Mouse (Mus musculus) E14TG2a.4 (cell line): Measurements from ENCODE around the gene Ccdc155.
"Not testable (repeated sequence)": the region's sequence is repeated elsewhere in the genome, so short reads cannot be mapped to it uniquely, and the experiment has no call there.

Source experiments
- H3K27me3 ChIP-seq: 2 replicates; pipeline ENCODE4 v1.6.1; 2014; ENCODE audit warnings: low read length, control low read depth; ENCODE audit not compliant: insufficient read depth
- H3K36me3 ChIP-seq: 2 replicates; pipeline ENCODE4 v1.6.1; 2014; ENCODE audit warnings: low read length, control low read depth; ENCODE audit not compliant: insufficient read depth
- H3K4me1 ChIP-seq: replicated peaks from 2 replicates; pipeline ENCODE4 v1.6.1; 2014; ENCODE audit warnings: low read depth, low read length, control low read depth
- H3K4me3 ChIP-seq: replicated peaks from 2 replicates; pipeline ENCODE4 v1.5.1; 2014; ENCODE audit warnings: mild to moderate bottlenecking, low read length
- H3K9me3 ChIP-seq: 2 replicates; pipeline ENCODE4 v1.6.1; 2014; ENCODE audit warnings: low read length, control low read depth
- CTCF ChIP-seq: conservative IDR thresholded peaks from 2 replicates; pipeline ENCODE4 v1.5.1; 2014; ENCODE audit warnings: low read length
- NANOG ChIP-seq: IDR thresholded peaks from 2 replicates; pipeline ENCODE4 v1.6.1; 2014; ENCODE audit warnings: borderline replicate concordance, low read length, mixed read lengths
- POU5F1 ChIP-seq: IDR thresholded peaks from 2 replicates; pipeline ENCODE4 v1.6.1; 2014; ENCODE audit warnings: low read length, borderline replicate concordance

The Ccdc155 gene

DNA sequence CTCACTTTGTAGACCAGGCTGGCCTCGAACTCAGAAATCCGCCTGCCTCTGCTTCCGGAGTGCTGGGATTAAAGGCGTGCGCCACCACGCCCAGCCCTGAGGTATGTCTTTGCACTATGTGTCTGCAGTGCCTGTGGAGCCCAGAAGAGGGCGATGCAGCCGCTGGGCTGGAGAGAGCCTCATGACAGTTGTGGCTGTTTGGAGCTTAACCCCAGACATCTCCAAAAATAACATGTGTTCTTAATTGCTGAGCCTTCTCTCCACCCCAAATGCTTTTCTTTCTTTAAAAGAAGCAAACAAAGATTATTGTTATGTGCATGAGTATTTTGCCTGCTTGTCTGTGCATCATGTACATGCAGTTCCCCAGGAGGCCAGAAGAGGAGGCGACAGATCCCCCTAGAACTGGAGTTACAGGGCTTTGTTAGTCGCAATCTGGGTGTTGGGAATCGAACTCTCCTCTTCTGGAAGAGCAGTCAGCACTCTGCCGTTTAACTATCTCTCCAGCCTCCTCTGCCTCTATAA lies 49.6 kb downstream of the Ccdc155 start:
- no peaks in the 10 kb centered on the region for H3K9me3 ChIP-seq
- H3K4me3 ChIP-seq, result peak overlapping the region; percentile 89
- peaks cover 45% of the 10 kb centered on the region for H3K36me3 ChIP-seq
- TF ChIP-seq POU5F1 (no peak), CTCF (peak; percentile 69)
- no peaks in the 10 kb centered on the region for H3K27me3 ChIP-seq
- H3K4me1 ChIP-seq, result peaks cover 52% of the 10 kb centered on the region

DNA sequence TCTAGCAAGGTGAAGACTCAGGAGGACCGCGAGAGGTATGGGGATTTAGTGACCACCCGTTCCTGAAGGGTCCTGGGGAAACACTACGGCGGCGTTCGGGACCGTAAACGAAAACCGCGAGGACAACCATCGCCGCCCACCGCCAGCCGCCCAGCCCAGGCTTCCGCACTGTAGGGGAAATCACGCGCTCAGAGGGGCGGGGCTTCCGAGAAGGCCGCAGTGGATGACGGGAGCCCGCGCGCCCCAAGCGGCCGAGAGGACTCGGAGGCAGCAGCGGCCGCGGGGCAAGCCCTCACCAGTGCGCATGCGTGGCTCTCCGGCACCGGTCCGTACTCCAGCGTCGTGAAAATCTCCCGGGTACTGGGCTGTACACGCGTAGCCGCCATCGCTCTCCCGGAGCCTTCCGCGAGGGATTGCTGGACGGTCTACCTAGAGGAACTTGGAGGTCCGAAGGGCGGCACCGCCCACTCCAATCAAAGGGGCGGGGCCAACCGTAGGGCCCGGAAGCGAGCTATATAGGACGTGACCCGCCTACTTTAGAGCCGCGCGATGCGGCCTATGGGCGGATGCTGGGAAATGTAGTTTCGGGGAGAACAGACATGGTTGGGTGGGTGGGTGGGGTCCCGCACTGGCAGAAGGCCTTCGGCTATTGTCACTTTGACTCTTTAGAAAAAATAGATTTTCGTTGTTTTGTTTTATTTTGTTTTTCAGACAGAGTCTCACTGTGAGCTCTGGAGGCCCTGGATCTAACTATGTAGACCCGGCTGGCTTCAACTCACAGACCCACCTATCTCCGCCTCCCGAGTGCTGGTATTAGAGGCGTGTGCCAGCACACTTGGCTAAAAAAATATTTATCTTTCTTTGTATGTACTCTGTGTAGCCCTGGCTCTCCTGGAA lies 50.3 kb downstream of the Ccdc155 start, which contains the start of the genes Pih1d1 and Aldh16a1:
TSS of gene Pih1d1 (plus strand) at position 208 of the 897 bp plus-strand sequence.
TSS of gene Aldh16a1 (minus strand) at position 489 of the 897 bp plus-strand sequence.
- TF ChIP-seq NANOG, result no peak
- TF ChIP-seq CTCF, result no peak
- TF ChIP-seq POU5F1, result no peak
- peak within 1 kb of the TSS; percentile 89 for H3K4me3 ChIP-seq
- peaks cover 59% of the 10 kb centered on the region for H3K4me1 ChIP-seq
- H3K9me3 ChIP-seq, result no peaks in the 10 kb centered on the region
- H3K36me3 ChIP-seq, result peaks cover 45% of the 10 kb centered on the region
- H3K27me3 ChIP-seq, result no peaks in the 10 kb centered on the region

DNA sequence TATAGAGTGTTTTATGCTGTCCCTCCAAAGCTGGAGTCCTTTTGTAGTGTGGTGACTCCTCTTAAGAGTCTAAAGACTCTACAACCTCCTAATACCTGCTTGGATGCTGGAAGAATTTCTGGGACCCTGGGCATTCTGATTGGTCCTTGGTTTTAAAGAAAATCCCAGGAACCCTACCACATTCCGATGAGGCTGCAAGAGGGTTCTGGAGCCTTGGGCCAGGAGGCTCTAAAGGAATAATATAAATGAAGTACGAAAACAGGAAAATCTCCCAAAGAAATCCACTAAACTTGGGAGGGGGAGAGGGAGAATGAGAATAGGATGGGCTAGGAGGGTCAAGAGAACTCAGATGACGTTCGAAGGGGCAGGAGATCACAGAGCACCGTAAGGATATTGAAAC lies 51.1 kb downstream of the Ccdc155 start:
- Histone ChIP-seq H3K4me3 (peak overlapping the region; percentile 89), H3K27me3 (no peaks in the 10 kb centered on the region), H3K4me1 (peaks cover 62% of the 10 kb centered on the region), H3K9me3 (no peaks in the 10 kb centered on the region), H3K36me3 (peaks cover 46% of the 10 kb centered on the region)
- TF ChIP-seq POU5F1, result no peak
- TF ChIP-seq CTCF, result no peak
- no peak for TF ChIP-seq NANOG

DNA sequence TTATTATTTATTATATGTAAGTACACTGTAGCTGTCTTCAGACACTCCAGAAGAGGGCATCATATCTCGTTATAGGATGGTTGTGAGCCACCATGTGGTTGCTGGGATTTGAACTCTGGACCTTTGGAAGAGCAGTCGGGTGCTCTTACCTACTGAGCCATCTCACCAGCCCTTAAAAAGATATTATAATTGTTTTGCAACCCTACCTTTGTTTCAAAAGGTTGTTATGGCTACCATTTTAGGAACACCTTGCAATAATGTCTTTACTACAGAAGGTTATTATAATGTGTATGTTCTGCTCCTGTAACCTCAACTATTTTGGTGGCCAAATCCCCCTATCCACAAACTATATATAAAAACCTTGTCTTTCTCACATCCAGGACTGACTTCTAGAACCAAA lies 51.6 kb downstream of the Ccdc155 start:
- Histone ChIP-seq H3K4me1 (peaks cover 59% of the 10 kb centered on the region), H3K36me3 (peaks cover 46% of the 10 kb centered on the region), H3K4me3 (peak overlapping the region; percentile 89)
- H3K27me3 ChIP-seq, H3K9me3 ChIP-seq: not testable (repeated sequence)

DNA sequence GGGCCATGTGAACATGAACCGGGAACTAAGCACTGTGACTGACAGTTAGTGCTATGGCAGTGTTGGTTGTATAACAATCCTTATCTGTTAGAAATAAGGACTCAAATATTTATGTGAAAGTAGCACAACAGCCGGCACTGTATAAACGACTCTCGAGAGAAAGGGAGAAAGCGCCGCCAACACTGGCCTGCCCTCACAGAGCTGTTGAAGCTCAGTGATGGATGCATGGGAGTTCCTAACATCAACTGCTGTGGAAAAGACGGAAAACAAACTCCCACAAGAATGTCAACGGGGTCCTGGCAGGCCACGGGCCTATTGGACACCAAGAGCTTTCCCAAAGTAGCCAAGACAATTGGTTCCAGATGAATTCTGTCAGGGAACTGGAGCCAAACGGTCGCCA lies 53.4 kb downstream of the Ccdc155 start:
- TF ChIP-seq CTCF (no peak), NANOG (no peak), POU5F1 (no peak)
- Histone ChIP-seq H3K4me3 (no peak overlapping the region), H3K9me3 (no peaks in the 10 kb centered on the region), H3K36me3 (peaks cover 54% of the 10 kb centered on the region), H3K4me1 (peaks cover 53% of the 10 kb centered on the region), H3K27me3 (no peaks in the 10 kb centered on the region)

DNA sequence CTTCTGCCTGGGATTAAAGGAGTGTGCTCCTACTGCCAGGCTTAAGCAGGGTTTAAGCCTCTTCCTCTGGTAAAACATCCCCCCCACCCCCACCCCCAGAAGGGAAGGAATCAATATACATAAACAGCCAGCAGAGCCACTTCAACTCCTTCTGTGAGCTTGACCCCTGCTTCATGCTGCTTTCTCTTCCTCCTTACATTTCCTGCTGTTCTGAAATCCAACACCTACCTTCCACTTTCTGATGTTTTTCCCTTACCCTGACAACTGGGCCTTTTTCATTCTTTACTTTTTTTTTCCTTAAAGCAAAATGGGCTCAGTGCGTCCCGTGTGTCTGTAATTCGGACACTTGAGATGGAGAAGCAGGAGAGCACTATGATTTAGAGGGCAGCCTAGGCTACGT lies 54.4 kb downstream of the Ccdc155 start:
- TF ChIP-seq CTCF (no peak), NANOG (no peak), POU5F1 (no peak)
- H3K27me3 ChIP-seq, result no peaks in the 10 kb centered on the region
- H3K36me3 ChIP-seq, result peaks cover 63% of the 10 kb centered on the region
- H3K9me3 ChIP-seq, result no peaks in the 10 kb centered on the region
- H3K4me3 ChIP-seq, result no peak overlapping the region
- H3K4me1 ChIP-seq, result peaks cover 43% of the 10 kb centered on the region

DNA sequence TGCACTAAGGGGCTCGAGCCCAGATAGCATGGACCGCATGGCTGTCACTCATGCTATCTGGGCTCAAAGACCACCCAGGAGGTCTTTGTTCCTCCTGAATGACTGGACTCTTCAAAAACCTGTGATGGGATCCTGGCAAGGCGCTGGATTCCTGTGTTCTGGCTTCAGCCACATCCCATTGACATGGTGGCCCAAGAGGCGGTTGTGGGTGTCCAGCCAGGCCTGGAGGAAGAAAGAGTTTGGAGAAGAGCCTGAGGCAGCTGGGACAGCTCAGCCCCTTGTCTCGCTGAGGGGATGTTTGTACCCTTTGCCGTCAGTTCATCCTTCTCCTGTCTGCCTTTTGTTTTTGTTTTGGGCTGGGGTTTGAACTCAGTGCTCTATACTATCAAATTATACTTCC lies 55.1 kb downstream of the Ccdc155 start:
- no peak for TF ChIP-seq POU5F1
- TF ChIP-seq NANOG, result no peak
- no peak for TF ChIP-seq CTCF
- no peaks in the 10 kb centered on the region for H3K27me3 ChIP-seq
- peaks cover 71% of the 10 kb centered on the region for H3K36me3 ChIP-seq
- no peak overlapping the region for H3K4me3 ChIP-seq
- peaks cover 37% of the 10 kb centered on the region for H3K4me1 ChIP-seq
- no peaks in the 10 kb centered on the region for H3K9me3 ChIP-seq

DNA sequence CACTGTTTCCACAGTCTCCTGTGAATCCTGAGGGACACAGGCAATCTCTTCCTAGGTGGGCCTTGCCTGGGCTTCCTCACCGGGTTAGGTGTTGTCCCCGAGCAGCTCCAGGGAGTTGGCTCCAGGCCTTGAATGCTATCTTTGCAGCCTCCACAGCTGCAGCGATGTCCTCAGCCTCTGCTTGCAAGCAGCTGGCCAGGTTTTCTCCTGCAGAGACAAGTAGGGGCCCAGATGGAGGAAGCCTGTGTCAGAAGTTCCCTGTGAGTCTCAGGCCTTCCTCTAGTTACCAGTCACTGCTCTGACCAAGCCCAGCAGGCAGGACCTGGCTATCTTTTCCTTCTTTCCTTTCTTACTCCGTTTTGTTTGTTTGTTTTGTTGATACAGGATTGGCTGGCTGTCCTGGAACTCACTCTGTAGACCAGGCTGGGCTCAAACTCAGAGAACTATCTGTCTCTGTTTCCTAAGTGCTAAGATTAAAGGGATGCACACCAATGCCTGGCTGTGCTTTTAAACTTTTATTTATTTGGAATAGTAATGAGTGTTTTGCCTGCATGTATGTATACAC lies 56.1 kb downstream of the Ccdc155 start:
- TF ChIP-seq CTCF, result no peak
- TF ChIP-seq NANOG, result no peak
- no peak for TF ChIP-seq POU5F1

DNA sequence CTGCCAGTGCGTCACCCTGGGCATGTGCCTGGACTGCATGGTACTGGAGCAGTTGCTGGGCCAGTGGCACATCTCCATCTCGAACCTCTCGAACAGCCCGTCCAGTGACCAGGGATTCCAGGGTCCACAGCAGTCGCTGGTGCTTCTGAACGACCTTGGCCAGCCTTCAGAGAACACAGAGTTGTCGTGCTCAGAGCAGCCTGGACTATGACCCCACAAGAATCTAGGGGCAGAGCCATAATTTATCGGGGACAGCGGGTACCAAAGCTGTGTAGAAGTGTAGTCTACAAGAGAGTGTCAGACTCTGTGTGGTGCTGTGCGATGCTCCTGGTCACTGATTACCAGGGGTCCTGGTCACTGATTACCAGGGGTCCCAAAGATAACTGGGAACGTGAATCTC lies 56.8 kb downstream of the Ccdc155 start:
- H3K27me3 ChIP-seq, result no peaks in the 10 kb centered on the region
- peaks cover 31% of the 10 kb centered on the region for H3K4me1 ChIP-seq
- peaks cover 88% of the 10 kb centered on the region for H3K36me3 ChIP-seq
- H3K9me3 ChIP-seq, result no peaks in the 10 kb centered on the region
- no peak overlapping the region for H3K4me3 ChIP-seq
- TF ChIP-seq NANOG, result no peak
- TF ChIP-seq CTCF, result no peak
- no peak for TF ChIP-seq POU5F1

More for the DNA sequence above, 56.1 kb downstream of the Ccdc155 start:
- H3K4me3 ChIP-seq, result no peak overlapping the region
- H3K4me1 ChIP-seq, result peaks cover 37% of the 10 kb centered on the region
- no peaks in the 10 kb centered on the region for H3K27me3 ChIP-seq
- H3K36me3 ChIP-seq, result peaks cover 81% of the 10 kb centered on the region
- no peaks in the 10 kb centered on the region for H3K9me3 ChIP-seq
